Mouse (Mus musculus): ENCODE measurements at regions not wholly inside any gene's neighbourhood (a gene's known extent, or its start where the extent isn't known, plus 50 kb on each side); places are given as distances from the start of the nearest gene placed in this dataset.

DNA sequence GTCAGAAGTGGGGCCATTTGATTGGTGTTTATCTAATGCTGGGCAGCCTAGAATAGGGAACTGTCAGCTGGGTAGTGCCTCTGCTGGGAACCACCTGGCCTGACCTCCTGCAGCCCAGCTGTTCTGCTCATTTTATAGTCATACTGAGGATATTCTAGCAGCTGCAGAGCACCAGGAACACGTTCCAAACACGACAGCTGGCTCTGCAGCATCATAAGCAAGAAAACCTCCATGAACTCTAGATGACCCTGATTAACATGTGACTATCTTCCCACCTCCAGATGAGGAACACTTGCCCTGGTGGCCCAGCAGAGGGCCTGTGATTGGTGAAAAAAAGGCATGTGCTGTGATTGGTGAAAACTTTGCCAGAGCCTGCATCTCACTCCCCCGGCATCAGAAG, 210.6 kb upstream of the Ano5 start:
- peak; percentile 35 for DNase-seq (ENCODE audit: low spot score)

DNA sequence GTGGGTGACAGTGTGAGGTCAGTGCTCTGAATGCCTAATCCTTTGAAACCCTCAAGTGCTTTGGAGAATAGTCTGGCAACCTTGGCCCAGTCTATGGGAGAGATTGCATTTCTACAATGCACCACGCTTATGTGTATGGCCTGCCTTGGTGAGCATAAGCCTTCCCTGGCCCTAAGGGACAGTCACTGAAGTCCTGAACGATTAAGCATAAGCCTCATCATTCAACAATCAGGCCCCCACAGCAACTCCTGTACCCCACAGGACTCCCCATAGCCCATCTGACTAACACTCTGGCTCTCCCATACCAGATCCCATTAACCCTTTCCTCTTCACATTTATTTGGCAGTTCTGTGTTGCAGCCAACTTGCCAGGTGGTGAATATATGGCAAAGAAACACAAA, 203.1 kb upstream of the Ano5 start:
- DNase-seq (ENCODE audit: low spot score) = no peak

DNA sequence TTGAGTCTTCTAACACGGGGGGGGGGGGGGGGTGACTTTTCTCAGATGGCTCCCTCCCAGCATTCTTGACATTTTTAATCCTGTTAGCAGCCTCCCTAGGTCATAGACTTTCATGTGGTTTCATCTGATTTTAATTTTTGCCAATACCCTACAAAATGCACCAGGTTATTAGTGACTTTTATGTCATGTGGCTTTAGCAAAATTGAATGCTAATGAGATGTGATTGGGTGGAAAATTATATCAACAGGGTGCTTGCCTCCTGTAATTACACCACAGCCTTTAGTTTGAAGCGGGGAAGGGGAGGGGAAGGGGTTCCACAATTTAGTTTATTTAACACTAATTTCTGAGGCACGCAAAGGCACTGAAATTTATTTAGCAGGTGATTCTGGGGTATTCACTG, 200.6 kb upstream of the Ano5 start:
- no peak for DNase-seq (ENCODE audit: low spot score)

DNA sequence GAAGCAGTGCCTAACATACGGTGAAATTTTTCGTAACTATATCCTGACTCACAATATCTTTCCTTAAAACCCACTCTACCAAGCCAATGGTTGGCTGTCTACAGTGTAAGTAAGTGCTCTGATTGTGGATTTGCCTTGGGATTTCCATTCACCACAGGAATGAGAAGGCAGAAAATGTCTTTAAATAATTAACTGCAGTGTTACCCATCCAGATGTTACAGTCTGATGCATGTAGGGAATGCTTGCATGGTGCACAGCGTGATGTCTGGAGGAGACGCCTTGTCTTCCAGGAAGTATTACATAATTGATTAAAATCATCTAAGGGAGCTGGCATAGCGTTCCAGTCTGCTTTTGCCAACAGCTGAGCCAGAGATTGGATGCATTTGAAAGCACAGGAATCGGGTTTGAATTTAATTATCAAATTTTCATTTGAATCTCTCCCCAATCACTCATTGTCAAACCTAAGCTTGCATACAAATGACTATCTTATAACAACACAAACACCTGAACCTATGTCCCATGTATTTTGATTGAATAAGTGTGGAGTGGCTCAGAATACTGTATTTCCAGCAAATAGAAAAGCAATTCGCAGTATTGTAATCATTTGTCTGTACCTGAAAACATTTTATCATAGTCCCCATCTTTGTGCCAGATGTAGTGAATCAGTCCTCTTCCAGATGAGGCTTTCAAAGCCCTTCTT, 170.8 kb upstream of the Ano5 start:
- DNase-seq (ENCODE audit: low spot score) = no peak

DNA sequence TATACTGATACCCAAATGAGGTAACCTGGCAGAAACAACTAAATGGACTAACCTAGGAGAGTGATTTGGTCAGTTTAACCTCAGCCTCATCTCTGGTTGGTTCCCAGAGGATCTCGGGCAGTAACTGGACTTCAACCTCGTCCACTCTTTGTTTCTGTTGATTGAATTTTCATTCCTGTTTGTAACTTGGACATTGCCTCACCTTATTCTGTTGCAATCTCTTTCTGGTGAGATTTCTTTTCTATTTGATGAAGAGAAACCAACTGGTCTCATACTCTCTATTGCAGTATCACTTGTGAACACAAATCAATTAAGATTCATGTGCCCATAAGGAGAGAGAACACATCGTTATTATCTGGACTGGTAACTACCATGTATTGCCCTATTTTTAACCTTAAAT, 163.3 kb upstream of the Ano5 start:
- no peak for DNase-seq (ENCODE audit: low spot score)

DNA sequence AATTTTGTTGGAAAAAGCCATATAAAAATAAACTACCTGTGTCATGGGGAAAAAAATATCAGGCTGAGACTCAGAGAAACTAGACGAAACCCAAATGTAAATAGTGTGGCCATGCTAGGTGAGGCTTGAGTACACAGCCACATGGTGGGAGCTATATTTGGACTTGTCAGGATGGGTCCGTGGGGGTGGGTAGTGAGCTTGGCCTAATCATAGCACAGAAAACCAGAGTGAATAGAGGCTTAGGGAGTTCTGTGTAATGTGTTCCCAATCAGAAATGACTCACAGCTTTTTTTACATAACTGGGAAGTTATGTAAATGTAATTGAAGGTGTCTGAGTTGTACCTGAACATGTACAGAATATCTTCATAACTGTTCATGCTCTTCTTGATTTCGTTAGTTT, 150.7 kb upstream of the Ano5 start:
- DNase-seq (ENCODE audit: low spot score) = no peak

DNA sequence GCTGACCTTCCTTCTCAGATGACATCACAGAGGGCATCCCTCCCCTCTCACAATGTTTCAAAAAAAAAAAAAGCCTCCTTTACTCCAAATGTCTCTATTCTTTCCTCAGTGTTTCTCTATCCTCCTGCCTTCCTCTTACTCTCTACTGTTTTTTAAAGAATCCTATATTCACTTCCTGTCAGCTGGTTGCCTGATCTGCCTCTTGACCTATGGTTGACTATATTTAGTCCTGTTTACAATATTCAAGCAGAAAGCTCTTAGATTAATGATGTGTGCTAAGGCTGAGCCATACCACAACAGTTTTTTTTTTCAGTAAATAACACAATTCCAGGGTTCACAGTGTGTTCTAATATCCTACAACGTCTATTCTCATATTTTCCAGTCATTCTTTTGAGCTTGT, 133.2 kb upstream of the Ano5 start:
- DNase-seq (ENCODE audit: low spot score) = no peak
